Mouse (Mus musculus): Measurements from ENCODE around the gene Ttc39a.

GRCm38 (mm10) chr4:109437913-109438878 lies 31.8 kb downstream of the Ttc39a start:
- TF ChIP-seq CTCF (IDR thresholded peaks at IDR 0.05; ENCODE audit: low read depth), result peak; percentile 90
- no peak for TF ChIP-seq EP300 (optimal IDR thresholded peaks at IDR 0.05)

Measured in stomach, postnatal 0 days (tissue).